Mouse (Mus musculus) lung, adult 2 months (tissue): ENCODE measurements around the gene Vwa8. TPM values are rescaled to one million over a fixed set of nuclear protein-coding genes. Genes with fewer than 3 reads are reported as not detected.

ENCODE experiments used
- DNase-seq: peaks from one replicate; pipeline ENCODE4 v3.0.0; 2022
- H3K4me1 ChIP-seq: fragments of 200-500 bp; 2 replicates; pipeline ENCODE4 v1.6.1; 2011; ENCODE audit warnings: low read length; ENCODE audit not compliant: control insufficient read depth, insufficient read depth
- H3K4me3 ChIP-seq: fragments of 200-500 bp; replicated peaks from 2 replicates; pipeline ENCODE3; 2011; ENCODE audit warnings: low read depth, mild to moderate bottlenecking, control low read depth, low read length; ENCODE audit errors: extremely low read depth
- CTCF ChIP-seq: fragments of 200-500 bp; IDR thresholded peaks from 2 replicates; pipeline ENCODE4 v1.5.1; 2011; ENCODE audit warnings: mild to moderate bottlenecking, low read length, control low read depth; ENCODE audit not compliant: insufficient read depth
- POLR2A ChIP-seq: fragments of 200-500 bp; IDR thresholded peaks from 2 replicates; pipeline ENCODE4 v1.6.1; 2011; ENCODE audit warnings: low read depth, mild to moderate bottlenecking, control low read depth, low read length, borderline replicate concordance; ENCODE audit errors: extremely low read depth
- WGBS: fragments of 180-500 bp; shearing (Covaris S2); methylation state at CpG from one replicate; pipeline ENCODE4 v1.1.7; 2018; 5-methylcytosine and 5-hydroxymethylcytosine counted together
- polyA plus RNA-seq: library from polyadenylated mRNA; depleted of rRNA; stranded (reverse); fragments of >200 nt; gene quantifications from 2 replicates; pipeline ENCODE4 v1.2.3, GENCODE M21; 2012

The Vwa8 gene
- polyA plus RNA-seq, 1 experiment, result 16.3 TPM

DNA sequence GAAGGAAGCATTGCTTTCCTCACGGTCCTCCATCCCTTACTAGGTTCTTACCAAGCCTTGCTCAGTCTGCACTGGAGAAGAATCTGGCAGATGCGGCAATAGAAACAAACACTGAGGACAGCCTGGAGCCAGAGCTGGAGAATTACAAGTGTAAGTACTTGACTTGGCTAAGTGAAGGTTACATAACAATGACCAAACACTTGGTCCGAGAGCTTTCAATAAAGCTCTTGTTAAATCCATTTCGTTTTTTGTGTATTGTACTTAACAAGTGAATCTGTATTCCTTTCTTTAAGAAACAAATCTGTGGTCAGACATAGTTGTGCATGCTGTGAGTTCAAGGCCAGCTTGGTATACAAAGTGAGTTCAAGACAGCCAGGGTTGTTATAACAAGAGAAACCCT is 169.7 kb downstream of the Vwa8 start:
- no peak for DNase-seq
- 61% methylated on average over 4 of the region's 4 CpGs for WGBS
- H3K4me1 ChIP-seq, result no peaks in the 10 kb centered on the region
- H3K4me3 ChIP-seq, result no peak overlapping the region
- no peak for TF ChIP-seq POLR2A
- no peak for TF ChIP-seq CTCF

DNA sequence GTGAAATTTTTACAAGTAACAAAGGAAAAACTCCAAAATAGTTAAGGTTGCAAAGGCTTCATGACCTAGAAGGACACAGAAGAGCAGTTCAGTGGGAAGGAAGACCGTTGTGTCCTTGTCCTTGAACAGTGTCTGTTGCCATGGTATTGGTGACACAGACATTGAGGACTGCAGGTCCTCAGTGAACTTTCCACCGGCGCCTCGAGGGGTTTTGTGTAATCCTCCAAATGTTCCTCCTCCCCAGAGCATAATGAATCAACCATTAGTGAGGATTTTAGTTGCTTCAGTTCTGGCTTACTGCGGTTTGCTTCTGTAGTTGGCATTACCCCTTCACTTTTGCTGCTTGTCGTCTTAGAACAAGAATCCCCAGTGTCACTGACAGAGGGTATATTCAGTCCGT is 172.9 kb downstream of the Vwa8 start:
- 53% methylated on average over 7 of the region's 7 CpGs for WGBS
- Histone ChIP-seq H3K4me1 (no peaks in the 10 kb centered on the region), H3K4me3 (no peak overlapping the region)
- DNase-seq, result no peak
- TF ChIP-seq CTCF, result no peak
- no peak for TF ChIP-seq POLR2A

DNA sequence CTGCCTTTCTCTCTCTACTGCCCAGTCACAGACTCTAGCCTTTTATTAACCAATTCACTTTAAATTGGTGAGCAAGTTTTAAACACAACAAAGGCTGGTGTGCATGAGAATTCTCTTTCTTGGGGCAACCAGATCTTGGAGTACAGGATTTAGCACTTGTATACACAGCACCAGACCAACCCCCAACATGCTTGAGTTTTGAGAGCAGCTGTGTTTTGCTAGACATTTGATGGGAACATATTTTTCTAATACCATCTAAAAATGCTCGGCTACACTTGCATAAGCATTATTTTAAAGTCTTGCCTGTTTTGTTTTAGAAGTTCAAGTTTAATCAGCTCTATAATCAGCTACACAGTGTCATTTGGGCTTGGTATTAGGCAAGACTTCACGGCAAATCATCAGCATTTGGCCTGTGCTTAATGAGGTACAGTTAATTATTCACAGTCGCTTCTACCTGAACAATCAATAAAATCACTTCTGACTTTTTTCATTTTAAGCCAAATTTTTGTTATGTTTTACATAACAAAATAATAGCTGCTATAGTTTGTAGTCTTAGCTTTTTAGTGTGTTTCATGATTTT is 180.2 kb downstream of the Vwa8 start:
- H3K4me3 ChIP-seq, result no peak overlapping the region
- DNase-seq, result no peak
- TF ChIP-seq POLR2A, result no peak
- no peak for TF ChIP-seq CTCF
- H3K4me1 ChIP-seq, result peaks cover 6% of the 10 kb centered on the region
- WGBS, result 75% methylated on average over 3 of the region's 3 CpGs

DNA sequence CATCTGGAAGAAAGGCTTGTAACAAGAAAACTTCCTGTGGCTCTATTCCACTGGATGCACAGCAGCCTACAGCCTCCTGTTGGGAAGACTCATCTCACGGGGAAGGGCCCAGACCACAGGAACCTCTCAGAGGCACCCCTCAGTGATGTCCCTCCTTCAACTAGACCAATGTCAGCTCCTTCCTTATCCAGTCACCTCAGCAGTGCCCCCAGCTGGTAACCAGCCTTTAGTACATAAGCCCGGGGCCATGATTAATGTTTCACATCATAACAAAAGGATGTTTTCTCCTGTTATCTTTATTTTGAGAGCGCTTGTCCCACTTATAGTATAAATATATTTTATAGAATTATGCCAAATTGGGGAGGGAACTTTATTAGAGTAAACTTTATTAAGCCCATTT is 181.9 kb downstream of the Vwa8 start:
- H3K4me1 ChIP-seq, result peaks cover 15% of the 10 kb centered on the region
- no peak for TF ChIP-seq POLR2A
- peak; percentile 11; the same call in 1 of the 2 replicates for TF ChIP-seq CTCF
- no peak for DNase-seq
- WGBS, result 81% methylated on average over 3 of the region's 3 CpGs
- no peak overlapping the region for H3K4me3 ChIP-seq

DNA sequence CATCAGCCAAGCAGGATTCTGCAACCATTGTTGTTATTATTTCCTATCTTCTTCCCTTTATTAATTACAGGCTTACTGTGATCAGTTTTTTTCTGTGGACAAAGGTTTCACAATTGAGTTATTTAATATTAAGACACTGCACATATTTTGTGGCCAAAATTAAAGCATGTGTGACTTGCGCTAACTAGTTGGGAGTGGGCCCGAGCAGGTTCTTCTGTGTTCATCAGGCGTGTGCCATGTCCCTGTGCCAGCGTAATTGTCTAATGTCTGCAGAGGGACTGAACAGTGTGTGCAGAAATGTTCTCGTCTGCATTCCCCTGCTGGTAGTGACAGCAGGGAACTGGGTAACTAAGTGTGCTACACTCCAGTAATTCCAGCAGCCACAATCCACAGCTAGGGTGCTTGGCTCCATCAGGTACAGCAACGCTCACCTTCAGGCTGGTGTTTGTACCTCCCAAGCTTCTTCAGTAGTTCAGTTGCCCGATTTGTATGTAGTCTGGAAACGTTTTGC is 182.4 kb downstream of the Vwa8 start:
- WGBS, result 94% methylated on average over 8 of the region's 8 CpGs
- TF ChIP-seq POLR2A (no peak), CTCF (no peak)
- no peak overlapping the region for H3K4me3 ChIP-seq
- H3K4me1 ChIP-seq, result peaks cover 15% of the 10 kb centered on the region
- no peak for DNase-seq

DNA sequence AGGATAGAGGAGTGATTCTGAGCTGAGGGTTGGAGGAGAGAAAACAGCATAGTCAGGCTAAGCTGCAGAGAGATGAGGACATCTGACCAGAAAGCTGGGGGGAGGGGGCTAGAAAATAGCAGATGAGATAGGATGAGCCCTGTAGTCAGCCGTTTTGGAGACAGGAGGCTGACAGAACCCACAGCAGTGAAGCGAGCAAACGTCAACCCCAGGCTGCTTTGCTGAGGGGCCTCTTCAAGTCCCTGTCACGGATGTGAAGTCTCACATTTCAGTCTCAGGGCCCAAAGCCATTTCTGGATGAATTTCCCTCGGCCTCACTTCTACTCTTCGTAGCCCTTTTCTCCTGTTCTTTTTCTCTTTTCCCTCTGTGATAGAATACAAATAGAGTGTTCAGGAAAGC is 184.5 kb downstream of the Vwa8 start:
- no peak for DNase-seq
- TF ChIP-seq POLR2A (no peak), CTCF (no peak)
- Histone ChIP-seq H3K4me3 (no peak overlapping the region), H3K4me1 (peaks cover 15% of the 10 kb centered on the region)
- WGBS, result 59% methylated on average over 6 of the region's 6 CpGs

DNA sequence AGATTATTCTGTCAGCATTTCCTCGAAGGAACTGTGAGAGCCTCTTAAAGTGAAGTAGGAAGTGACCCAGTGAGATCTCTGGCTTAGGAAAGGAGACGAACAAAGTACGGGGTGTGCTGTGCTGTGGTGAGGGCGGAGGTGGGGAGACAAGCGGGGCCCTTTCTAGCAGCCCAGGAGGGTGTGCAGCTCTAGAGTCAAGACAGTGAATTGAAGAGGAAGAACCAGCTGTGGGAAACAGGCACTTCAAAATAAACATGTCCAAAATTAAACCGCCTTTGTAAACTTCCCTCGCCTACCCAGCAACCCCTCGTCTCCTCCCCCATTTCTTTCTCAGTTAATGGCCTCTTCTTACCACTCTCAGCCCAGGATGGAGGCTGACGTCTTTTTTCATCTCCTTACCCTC is 185.7 kb downstream of the Vwa8 start:
- Histone ChIP-seq H3K4me1 (peaks cover 15% of the 10 kb centered on the region), H3K4me3 (no peak overlapping the region)
- 22% methylated on average over 9 of the region's 9 CpGs for WGBS
- DNase-seq, result no peak
- no peak for TF ChIP-seq POLR2A
- TF ChIP-seq CTCF, result no peak

DNA sequence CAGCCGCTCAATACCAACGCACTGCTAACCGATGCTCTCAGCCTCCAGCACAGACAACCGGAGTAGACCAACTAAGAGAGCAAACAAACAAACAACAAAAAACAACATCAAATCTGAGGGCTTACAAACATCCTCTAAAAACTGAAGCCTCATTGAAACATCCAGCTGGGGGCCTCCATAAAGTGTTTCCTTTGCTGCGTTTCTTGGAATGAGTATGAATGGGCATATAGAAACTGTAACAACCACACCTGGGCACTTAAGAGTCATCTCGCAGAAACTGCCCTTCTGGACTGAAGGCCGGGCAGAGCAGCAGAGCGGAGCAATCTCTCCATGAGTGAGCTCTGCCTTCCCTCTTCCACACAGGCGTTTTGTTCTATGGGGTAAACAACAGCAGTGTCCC is 186.7 kb downstream of the Vwa8 start:
- no peak overlapping the region for H3K4me3 ChIP-seq
- DNase-seq, result no peak
- 71% methylated on average over 9 of the region's 9 CpGs for WGBS

DNA sequence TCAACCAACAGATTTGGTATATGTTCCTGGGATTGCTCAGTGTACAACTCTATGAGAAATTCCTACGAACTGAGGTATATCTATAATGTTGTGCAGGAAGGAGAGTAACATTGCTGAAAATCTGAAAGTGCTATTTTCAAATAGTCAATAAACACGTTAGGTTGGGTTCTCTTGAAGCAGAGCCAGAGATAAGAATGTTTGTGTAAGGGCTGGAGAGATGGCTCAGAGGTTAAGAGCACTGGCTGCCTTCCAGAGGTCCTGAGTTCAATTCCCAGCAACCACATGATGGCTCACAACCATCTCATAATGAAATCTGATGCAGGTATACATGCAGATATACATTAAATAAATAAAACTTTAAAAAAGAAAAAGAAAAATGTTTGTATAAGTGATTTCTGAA is 198.3 kb downstream of the Vwa8 start:
- DNase-seq, result no peak
- Histone ChIP-seq H3K4me1 (peaks cover 6% of the 10 kb centered on the region), H3K4me3 (no peak overlapping the region)
- WGBS, result 42% methylated on average over 2 of the region's 2 CpGs
- TF ChIP-seq POLR2A (no peak), CTCF (no peak)

More for the DNA sequence above, 186.7 kb downstream of the Vwa8 start:
- no peak for TF ChIP-seq POLR2A
- no peak for TF ChIP-seq CTCF
- peaks cover 15% of the 10 kb centered on the region for H3K4me1 ChIP-seq

DNA sequence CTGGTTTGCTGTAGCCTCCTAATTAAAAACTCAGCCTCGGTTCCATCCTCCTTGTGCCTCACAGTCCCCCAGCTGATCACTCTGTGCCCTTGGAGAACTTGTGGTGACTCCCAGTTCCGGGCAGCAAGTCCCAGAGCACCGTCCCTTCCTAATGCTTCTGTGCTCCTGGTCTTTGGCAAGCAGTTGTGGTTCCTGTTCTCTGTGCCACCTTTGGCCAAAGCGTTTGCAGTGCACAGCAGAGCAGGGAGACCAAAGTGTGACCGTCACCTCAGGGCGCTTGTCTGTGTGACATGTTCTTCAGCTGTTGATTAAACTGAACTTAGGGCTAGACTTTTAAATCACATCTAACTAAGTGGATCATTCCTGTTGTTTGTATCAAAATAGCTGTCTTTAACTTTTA is 199.1 kb downstream of the Vwa8 start:
- no peak for DNase-seq
- 78% methylated on average over 6 of the region's 6 CpGs for WGBS
- H3K4me1 ChIP-seq, result peaks cover 6% of the 10 kb centered on the region

DNA sequence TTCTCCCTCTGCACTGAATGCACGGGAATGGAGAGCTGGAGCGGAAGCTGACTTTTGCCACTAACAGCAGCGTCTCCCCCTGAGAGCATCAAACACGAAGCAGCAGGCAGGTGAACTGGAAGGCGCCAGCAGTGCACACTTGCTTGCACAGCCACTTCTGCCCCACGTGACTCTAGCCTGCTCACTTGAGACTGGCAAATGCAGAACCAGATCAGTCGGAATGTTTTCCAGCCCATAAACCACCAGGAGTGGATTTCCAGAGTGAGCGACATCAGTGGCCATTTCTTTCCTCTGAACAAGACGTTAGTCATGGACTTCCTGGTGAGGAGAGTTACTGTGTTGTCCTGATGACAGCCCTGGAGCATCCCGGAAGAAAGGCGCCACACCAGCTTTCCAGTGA is 200.7 kb downstream of the Vwa8 start:
- H3K4me3 ChIP-seq, result no peak overlapping the region
- whole genome bisulfite sequencing, result 79% methylated on average over 11 of the region's 11 CpGs
- peaks cover 6% of the 10 kb centered on the region for H3K4me1 ChIP-seq
- DNase-seq, result no peak
- TF ChIP-seq CTCF, result no peak
- TF ChIP-seq POLR2A, result no peak

More for the DNA sequence above, 199.1 kb downstream of the Vwa8 start:
- TF ChIP-seq CTCF, result no peak
- no peak for TF ChIP-seq POLR2A
- no peak overlapping the region for H3K4me3 ChIP-seq

DNA sequence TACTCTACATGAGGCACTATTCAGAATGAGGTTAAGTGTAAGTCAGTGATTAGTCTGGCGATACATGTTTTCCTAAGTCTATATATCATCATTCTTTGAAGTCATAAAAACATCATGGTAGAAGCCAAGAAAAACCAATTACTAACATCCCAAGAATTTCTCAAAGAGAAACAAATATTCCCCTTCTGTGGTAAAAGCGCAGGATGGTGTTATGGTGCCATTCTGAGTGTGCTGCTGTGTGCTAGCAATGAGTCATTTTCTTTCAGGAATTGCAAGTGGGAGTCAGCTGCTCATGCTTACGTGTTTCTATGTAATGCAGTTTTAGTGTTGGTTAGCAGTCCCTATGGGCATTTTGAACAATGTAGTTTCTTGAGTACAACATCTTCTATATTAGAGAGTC is 216.8 kb downstream of the Vwa8 start:
- WGBS, result 84% methylated on average over 3 of the region's 3 CpGs
- 0 out of 2 replicates have a peak, but pooled peaks cover 2% of the 10 kb centered on the region for H3K4me1 ChIP-seq
- TF ChIP-seq CTCF (no peak), POLR2A (no peak)
- no peak for DNase-seq
- H3K4me3 ChIP-seq, result no peak overlapping the region
